Mouse (Mus musculus): ENCODE results near the gene Peli1.

DNA sequence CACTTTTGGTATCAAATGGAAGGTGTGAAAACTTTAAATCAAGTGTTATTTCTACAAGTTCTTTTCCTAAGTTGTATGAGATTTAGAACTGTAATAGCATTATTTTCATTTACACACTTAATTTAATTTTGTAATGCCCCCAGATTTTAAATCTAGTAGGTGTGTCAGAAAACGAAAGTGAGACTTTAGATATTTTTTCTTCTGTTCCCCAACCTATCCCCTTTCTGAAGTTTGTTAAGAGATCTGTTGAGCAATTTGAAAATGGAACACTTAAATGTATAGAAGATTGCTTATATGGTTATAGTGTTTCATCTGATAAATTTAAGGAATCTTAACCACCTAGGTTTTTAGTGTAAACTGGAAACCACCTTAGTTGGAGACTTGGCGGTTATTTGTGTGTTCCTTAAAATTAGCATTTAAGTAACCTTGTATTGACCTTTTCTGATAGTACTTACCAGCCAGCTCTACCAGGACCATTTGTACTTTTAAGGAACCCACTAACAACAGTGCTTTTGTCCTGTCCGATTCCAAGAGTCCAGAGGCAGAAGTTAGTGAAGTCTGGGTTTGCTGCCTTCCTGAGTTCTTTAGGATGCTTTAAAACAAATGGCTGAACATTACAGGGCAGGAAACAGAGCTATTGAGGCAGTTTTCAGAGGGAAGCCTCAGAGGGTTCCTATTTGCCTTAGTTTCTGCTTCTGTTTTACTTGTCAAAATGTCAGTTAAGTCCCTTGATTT is 2.2 kb downstream of the Peli1 start:
- no peak for TF ChIP-seq CTCF (IDR thresholded peaks at IDR 0.05; ENCODE audit: insufficient read depth, low read depth, low read length)
- TF ChIP-seq POLR2A (IDR thresholded peaks at IDR 0.05; ENCODE audit: insufficient read depth, low read depth, low read length): no peak

All from olfactory bulb, adult 2 months (tissue).